Mouse (Mus musculus): ENCODE measurements at regions not wholly inside any gene's neighbourhood (a gene's known extent, or its start where the extent isn't known, plus 50 kb on each side); places are given as distances from the start of the nearest gene placed in this dataset.
"Not testable (repeated sequence)": the region's sequence is repeated elsewhere in the genome, so short reads cannot be mapped to it uniquely, and the experiment has no call there.

GRCm38 (mm10) chr8:71823655-71824622, 57.9 kb upstream of the Zfp709 start:
- intact Hi-C loops (cut with DNase I); DNase-seq (ENCODE audit: low spot score in 2 of 2): not testable (repeated sequence)

GRCm38 (mm10) chr8:71822749-71823148, 59.1 kb upstream of the Zfp709 start:
- DNase-seq (ENCODE audit: low spot score in 2 of 2); intact Hi-C loops (cut with DNase I): not testable (repeated sequence)

- DNase-seq (ENCODE audit: low spot score in 2 of 2); intact Hi-C loops (cut with DNase I): not testable (repeated sequence)
These were observed 61.9 kb upstream of the Zfp709 start for GRCm38 (mm10) chr8:71819936-71820335.

GRCm38 (mm10) chr8:71819381-71819780, 62.4 kb upstream of the Zfp709 start:
- DNase-seq (ENCODE audit: low spot score in 2 of 2); intact Hi-C loops (cut with DNase I): not testable (repeated sequence)

- intact Hi-C loops (cut with DNase I); DNase-seq (ENCODE audit: low spot score in 2 of 2): not testable (repeated sequence)
These were observed 65.4 kb upstream of the Zfp709 start for GRCm38 (mm10) chr8:71816272-71817034.

- DNase-seq (ENCODE audit: low spot score in 2 of 2); intact Hi-C loops (cut with DNase I): not testable (repeated sequence)
These were observed 66.0 kb upstream of the Zfp709 start for GRCm38 (mm10) chr8:71815813-71816212.

GRCm38 (mm10) chr8:71814740-71815514, 66.9 kb upstream of the Zfp709 start:
- intact Hi-C loops (cut with DNase I): not testable (repeated sequence)

GRCm38 (mm10) chr8:71813889-71814288, 67.9 kb upstream of the Zfp709 start:
- DNase-seq (ENCODE audit: low spot score in 2 of 2); intact Hi-C loops (cut with DNase I): not testable (repeated sequence)

More at GRCm38 (mm10) chr8:71814740-71815514, 66.9 kb upstream of the Zfp709 start:
- DNase-seq (ENCODE audit: low spot score in 2 of 2): not testable (repeated sequence)

- intact Hi-C loops (cut with DNase I); DNase-seq (ENCODE audit: low spot score in 2 of 2): not testable (repeated sequence)
These were observed 68.6 kb upstream of the Zfp709 start for GRCm38 (mm10) chr8:71813239-71813638.

GRCm38 (mm10) chr8:71807788-71808187, 74.0 kb upstream of the Zfp709 start:
- intact Hi-C loops (cut with DNase I); DNase-seq (ENCODE audit: low spot score in 2 of 2): not testable (repeated sequence)

GRCm38 (mm10) chr8:71804586-71804985, 77.2 kb upstream of the Zfp709 start:
- intact Hi-C loops (cut with DNase I): loop anchor here (5.0 kb wide), 1 partner anchor 672 kb away; no protein-coding TSS in a partner anchor
- DNase-seq (ENCODE audit: low spot score in 2 of 2): not testable (repeated sequence)

- intact Hi-C loops (cut with DNase I): loop anchor here (5.0 kb wide), 1 partner anchor 670 kb away; no protein-coding TSS in a partner anchor
- DNase-seq (ENCODE audit: low spot score in 2 of 2): not testable (repeated sequence)
These were observed 76.7 kb upstream of the Fcho1 start for GRCm38 (mm10) chr8:71802226-71802625.

GRCm38 (mm10) chr8:71789031-71789460, 63.5 kb upstream of the Fcho1 start:
- intact Hi-C loops (cut with DNase I): not testable (repeated sequence)
- DNase-seq (ENCODE audit: low spot score in 2 of 2): peak in 1 of 2 experiments; percentile 8

GRCm38 (mm10) chr8:71780624-71781023, 55.1 kb upstream of the Fcho1 start:
- DNase-seq (ENCODE audit: low spot score in 2 of 2): not testable (repeated sequence)

GRCm38 (mm10) chr8:71779824-71780223, 54.3 kb upstream of the Fcho1 start:
- DNase-seq (ENCODE audit: low spot score in 2 of 2); intact Hi-C loops (cut with DNase I): not testable (repeated sequence)

More at GRCm38 (mm10) chr8:71780624-71781023, 55.1 kb upstream of the Fcho1 start:
- intact Hi-C loops (cut with DNase I): not testable (repeated sequence)

GRCm38 (mm10) chr8:71779380-71779779, 53.9 kb upstream of the Fcho1 start:
- intact Hi-C loops (cut with DNase I); DNase-seq (ENCODE audit: low spot score in 2 of 2): not testable (repeated sequence)

- no peak for DNase-seq (ENCODE audit: low spot score in 2 of 2)
- intact Hi-C loops (cut with DNase I): no loop called here
These were observed 53.4 kb upstream of the Fcho1 start for GRCm38 (mm10) chr8:71778916-71779315.

Data from left cerebral cortex, postnatal 36 days (tissue).